Mouse (Mus musculus) Muller cell, postnatal 12 days (primary cell): Measurements from ENCODE around the gene Cldn15.
"Not testable (repeated sequence)": the region's sequence is repeated elsewhere in the genome, so short reads cannot be mapped to it uniquely, and the experiment has no call there.

Experiments used
- DNase-seq: peaks from one replicate; pipeline ENCODE4 v3.0.0-alpha.2; 2015; ENCODE audit errors: inconsistent ontology term

Cldn15 gene

GRCm38 (mm10) chr5:136966331-136966730 is at the start of gene Cldn15:
Gene Cldn15, plus strand, starts transcription at chr5:136966616.
- no peak for DNase-seq

DNA sequence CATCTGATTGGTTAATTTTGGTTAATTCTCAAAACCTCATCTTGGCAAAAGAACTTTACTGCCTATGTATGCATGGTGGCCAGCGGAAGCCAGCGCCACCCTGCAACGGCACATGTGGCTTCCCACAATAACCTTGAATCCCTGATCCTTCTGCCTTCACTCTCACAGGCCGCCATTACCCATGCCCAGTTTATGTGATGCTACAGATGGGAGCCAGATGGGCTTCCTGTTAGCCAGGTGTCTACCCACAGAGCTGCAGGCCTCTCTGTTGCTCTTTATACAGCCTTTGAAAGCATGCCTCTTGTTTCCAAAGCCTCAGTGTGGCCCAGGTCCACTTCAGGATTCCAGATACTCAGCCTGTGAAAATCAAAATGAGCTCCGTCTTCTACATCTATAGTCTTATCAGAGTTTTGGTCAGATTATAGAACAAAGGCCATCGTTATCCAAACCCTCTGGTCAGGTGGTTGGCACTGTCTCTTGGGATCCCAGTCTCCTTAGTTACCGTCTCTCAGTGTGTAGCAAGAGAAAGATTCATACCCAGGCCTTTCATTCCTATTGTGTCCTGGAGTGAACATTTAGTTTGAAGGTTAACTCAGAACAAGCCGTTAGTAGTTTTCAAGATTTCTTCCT is 48.7 kb upstream of the Cldn15 start:
- DNase-seq = no peak

DNA sequence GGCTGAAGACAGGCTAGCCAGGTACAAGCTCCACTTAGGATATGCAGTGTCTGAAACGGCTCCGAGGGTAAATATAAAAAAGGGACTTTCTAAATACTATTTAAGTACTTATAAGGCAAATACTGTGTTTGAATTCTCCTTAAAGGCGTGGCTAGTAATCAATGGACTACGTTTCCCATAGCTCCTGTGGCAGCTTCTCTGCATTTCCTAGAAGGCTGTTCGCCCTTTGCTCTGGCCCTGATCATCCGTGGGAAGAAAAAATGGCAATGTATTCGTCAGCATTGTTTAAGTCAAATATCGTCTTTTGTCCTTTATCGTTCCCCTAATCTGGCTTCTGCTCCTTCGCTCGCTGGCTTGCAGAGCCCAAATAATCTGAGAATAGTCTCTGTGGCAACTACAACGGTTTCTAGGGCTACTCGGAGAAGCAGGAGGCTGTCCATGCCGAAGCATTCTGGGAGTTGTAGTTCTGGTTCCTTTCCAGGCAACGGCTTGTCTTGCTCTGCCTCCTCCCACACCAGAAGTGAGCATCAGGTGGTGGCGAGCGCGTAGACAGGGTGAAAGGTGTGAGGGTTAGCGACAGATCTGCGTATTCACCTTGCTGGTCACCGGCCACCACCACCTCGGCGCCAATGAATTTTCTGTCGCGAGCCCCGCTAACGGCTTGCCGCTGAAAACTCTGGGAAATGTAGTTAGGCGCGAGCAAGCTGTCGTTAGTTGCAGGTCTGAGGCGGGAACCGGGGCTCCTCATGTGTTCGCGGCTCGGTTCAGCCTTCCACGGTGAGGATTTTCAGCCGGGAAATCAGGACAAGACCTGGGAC is 47.6 kb upstream of the Cldn15 start:
- DNase-seq = peak; percentile 88

GRCm38 (mm10) chr5:136919546-136920301 is 46.7 kb upstream of the Cldn15 start:
- no peak for DNase-seq

DNA sequence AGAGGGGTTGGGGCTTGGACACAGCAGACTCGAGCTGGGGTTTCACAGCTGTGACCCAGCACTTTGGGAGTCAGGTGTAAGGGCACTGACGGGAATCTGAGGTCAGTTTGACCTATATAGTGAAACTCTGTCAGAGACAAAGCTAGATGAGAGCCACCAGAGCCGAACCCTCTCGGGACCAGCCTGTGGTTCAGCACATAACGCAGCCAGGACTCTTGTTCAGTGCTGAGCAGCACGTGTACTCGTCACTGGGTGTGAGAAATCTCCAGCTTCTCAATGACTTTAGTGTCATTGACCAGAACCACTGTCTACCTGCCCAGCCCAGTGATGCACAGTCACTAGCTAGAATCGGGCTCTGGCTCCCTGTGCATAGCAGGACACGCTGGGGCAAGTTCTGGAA is 43.6 kb upstream of the Cldn15 start:
- no peak for DNase-seq

DNA sequence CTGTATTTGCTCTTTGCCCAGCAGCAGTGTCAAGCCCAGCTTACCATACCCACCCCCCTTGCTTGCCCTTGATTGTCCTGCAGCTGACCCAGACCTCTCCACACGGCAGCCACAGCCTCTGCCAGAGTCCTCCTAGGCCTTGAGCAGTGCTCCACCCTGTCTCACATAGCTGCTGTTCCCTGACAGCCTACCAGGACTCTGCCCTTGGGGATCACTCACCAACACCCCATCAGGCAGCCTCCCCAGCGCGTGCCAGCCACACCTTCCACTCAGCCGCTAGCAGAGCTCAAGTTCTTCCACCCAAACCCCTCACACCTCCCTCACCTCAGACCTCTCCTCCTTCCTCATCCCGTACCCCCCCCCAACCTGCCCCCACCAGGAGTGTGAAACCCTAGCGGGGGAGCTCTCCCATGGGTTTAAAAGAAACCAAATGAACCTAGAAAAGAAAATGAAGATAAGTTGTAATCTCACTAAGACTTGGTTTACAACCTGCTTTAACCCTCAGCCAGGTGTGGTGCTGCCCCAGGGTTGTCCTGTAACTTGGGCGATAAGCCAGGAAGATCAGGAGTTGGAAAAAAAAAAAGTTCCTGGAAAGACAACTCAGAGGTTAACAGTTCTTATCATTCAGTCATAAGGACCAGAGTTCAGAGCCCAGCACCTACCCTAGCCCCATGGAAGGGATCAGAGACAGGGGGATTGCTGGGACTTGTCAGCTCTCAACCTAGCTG is 42.5 kb upstream of the Cldn15 start:
- no peak for DNase-seq

DNA sequence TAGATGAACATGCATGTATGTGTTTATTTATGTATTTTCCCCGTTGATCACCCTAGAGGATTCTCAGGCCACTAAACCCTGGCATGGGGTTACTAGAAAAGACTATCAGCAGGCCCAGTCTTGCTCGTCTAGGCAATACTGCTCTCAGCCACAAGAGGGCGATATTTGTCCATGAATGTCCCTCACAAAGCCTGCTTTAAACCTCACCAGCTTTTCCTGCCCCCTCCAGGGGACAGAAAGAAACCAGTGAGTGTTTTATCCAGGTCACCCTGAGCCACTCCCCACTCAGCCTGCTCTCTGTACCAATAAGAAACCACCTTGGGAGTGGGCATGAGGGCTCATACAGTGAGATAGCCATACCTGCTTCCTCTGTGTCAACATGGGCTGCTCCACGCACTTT is 37.3 kb upstream of the Cldn15 start:
- peak; percentile 74 for DNase-seq

- DNase-seq = no peak
These were observed 34.5 kb upstream of the Cldn15 start for GRCm38 (mm10) chr5:136931896-136932295.

DNA sequence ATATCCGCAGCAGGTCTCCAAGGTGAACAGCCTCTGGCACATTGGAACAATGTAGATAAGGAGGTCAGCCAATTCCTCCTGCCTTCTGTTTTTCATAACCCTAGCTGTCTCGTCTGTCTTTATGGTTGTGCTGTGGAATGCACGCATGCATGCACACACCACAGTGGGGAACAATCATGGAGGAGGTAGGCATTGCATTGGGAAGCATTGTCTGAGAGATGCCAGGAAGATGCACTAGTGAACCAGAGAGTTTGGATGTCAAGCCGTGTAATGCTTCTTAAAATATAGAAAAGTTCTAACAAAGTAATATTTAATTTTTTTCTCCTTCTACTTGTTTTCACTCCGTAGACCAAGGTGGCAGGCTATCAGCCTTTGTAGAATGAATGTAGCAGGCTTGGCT is 33.5 kb upstream of the Cldn15 start:
- no peak for DNase-seq

DNA sequence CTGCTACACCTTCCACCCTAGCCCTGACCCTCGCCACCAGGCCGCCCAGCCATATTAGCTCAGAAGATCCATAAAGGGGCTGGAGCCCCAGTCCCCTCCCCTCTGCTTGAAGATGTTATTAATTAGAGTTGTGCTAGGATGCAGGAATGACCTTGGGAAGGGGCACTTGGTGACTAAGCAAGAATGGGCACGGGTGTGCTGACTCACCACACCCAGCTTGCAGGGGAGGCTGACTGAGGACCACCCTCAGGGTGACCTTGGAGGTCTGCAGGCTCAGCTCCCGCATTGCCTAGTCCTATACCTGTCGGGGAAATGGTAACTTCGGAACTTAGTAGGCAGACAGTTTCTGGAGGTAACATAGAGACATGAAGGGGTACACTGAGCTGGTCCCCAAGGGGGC is 32.5 kb upstream of the Cldn15 start:
- DNase-seq = no peak

GRCm38 (mm10) chr5:136935905-136936695 is 30.3 kb upstream of the Cldn15 start:
- DNase-seq = no peak

- DNase-seq = no peak
These were observed 29.7 kb upstream of the Cldn15 start for GRCm38 (mm10) chr5:136936750-136937149.

- no peak for DNase-seq
These were observed 28.8 kb upstream of the Cldn15 start for GRCm38 (mm10) chr5:136937621-136938020.

GRCm38 (mm10) chr5:136939284-136939683 is 27.1 kb upstream of the Cldn15 start:
- DNase-seq = no peak

DNA sequence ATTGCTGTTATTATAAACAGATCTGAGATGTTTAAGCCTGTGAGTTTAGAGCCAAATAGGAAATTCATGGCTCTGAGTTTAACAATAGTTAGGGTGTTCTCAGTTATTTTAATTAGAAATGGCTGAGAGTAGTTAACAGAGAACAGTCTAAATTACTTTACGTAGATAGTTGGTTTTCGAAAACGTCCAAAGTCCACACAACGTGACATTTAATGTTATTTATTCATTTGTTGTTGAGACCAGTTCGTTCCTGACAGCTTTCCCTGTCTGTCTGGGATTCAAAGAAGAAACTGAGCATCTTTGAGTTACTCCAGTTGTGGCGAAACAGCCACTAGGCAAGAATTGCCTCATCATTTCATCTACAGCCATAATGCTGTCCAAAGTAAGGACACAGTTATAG is 26.4 kb upstream of the Cldn15 start:
- DNase-seq = not testable (repeated sequence)

DNA sequence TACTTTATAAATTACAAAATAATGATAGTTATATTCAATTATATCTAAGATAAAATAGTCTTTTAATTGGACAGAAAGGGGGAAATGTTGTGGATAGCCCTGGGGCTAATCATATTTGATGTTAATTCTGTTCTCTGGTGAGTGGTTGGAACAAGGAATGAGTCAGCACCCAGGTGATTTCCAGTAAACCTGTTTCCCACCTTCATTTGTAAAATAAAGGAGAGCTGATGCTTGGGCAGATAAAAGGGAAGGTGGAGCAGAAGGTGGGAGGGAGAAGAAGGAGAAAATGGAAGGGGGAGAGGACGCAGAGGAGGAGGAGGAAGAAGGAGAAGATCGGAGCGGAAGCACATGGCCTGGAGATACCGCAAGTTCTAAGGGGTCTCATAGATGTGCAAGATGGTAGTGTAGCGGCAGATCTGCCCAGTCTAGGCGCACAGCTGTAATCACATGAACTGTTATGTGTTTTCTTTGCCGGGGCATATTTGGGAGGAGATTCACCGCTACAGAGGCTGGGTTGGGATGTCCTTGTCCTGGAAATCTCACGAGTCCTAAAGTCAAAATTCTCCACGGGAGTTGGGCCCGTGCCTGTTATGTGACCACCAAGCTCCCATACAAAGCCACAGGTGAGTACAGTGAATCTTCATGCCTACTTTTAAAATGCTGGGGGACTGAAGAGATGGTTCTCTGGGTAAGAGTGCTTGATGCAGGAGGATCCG is 25.4 kb upstream of the Cldn15 start:
- no peak for DNase-seq

DNA sequence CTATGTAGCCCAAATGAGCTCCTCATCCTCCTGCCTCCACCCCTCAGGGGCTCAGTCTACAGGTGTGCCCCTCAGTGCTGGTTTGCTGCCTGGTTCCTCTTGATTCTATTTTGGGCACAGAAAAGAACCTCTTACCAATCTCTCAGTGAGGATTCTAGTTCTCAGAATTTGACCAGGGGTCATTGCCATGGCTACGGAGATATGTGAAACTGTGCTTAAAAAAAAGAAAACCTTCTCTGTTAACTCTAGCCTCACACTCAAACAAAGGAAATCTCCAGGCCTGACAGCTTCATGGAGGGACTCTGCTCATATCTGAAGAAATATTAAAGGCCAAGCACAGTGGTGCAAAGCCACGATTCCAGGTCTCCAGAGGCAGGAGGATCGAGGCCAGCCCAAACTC is 23.6 kb upstream of the Cldn15 start:
- no peak for DNase-seq

GRCm38 (mm10) chr5:136943382-136943781 is 23.0 kb upstream of the Cldn15 start:
- DNase-seq = no peak

GRCm38 (mm10) chr5:136945084-136945483 is 21.3 kb upstream of the Cldn15 start:
- no peak for DNase-seq

GRCm38 (mm10) chr5:136947874-136948273 is 18.5 kb upstream of the Cldn15 start:
- no peak for DNase-seq
